Mouse (Mus musculus): ENCODE results near the gene Cenph.
A peak's percentile ranks its signal among the peaks of the same experiment; 100 is the strongest.
"Not testable (repeated sequence)": the region's sequence is repeated elsewhere in the genome, so short reads cannot be mapped to it uniquely, and the experiment has no call there.

Cenph gene

DNA sequence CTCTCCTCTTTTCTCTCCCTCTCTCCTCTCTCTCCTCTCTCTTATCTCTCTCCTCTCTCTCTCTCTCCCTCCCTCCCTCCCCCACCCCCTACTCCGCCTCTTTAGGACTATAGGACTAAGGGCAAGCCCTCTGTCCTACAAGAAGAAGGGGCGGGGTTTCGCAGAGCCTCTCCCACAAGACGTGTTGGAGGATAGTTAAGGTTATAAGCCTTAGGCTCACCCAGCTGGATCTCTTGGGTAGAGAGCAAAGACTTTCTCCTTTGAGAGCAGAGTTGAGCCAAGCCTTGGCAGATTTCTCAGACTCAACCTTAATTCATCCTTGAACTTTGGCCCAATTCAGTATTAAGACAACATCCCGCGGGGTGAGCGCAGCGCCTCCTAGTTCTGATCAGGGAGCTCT, 27.1 kb downstream of the Cenph start:
- DNase-seq (ENCODE audit: low read depth in 2 of 2, low spot score in 2 of 2) = no peak

DNA sequence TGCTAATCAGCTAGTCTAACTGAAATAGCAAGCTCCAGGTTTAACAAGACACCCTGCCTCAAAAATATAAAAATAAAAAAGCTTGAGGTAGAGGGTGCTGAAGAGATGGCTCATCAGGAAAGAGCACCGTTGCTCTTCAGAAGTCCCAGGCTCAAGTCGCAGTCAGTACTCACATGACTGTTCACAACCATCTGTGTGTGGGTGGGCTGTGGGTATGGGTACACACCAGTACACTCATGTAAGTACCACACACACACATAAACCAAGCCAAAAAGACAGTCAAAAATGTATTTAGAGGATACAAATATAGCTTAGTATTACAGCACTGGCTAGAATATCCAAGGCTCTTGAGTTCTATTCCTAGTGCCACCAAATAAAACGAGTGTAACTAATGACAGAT, 29.6 kb downstream of the Cenph start:
- DNase-seq (ENCODE audit: low read depth in 2 of 2, low spot score in 2 of 2) = no peak

DNA sequence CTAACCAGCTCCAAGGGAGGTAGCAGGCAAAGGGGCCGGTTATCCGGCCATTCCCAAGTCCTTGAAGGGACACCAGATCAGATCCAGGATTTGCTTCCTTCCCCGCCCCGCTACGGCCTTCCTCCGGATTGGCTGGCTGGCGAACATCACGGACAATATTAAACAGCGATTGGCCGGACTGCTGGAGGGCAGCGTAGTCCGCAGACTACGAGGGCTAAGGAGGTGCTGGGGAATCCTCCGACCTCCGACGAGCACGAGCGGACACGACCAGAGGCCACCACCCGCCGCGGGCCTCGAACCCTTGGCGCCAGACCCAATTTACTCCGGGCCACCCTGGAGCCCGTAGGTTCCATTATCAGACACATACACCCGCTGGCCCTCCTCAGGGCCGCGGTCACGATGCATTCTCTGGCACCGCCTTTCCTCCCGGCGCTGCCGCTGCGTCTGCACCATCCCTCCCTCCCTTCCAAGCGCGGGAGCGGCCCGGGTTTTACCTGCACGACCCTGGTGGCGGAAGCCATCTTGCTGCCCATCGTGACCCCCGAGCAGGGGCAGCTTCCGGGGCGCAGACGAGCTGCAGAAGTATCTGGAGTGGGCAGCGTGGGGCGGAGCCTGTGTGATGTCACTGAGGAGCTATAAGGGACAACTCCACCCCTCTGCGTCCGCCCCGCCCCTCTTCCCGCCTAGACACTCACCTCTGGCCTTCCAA, 31.5 kb downstream of the Cenph start, which contains the start of gene Mrps36:
Mrps36 (minus strand) TSS at position 624 of the 709 bp plus-strand sequence.
- DNase-seq (ENCODE audit: low read depth in 2 of 2, low spot score in 2 of 2) = peak; percentile 74 to 81

DNA sequence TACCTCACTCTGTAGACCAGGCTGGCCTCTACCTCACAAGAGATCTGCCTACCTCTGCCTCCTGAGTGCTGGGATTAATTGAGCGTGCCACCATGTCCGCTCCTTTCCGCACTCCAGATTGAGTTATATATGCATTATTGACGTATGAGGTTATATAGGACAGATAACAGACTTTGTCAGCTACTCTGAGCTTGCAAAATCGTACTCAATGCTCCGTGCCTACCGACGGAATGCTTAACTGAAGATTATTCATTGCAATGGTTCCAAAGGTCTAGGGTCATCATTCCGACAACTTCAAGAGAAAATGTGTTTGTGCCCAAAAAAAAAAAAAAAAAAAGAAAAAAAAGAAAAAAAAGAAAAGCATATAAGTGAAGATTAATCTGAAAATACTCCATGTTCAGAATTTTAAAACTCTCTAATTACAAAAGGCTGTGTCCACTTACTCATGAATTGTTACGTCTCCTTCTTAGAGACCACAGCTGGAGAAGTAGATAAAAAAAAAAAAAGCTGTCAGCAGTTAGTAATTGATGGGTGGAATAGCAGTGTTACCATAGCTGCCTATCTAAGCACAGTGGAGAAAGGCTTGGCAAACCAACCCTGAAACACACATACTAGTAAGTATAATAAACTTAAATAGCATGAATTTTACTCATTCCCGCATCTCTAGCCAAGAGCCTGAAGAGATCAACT, 32.2 kb downstream of the Cenph start:
- DNase-seq (ENCODE audit: low read depth in 2 of 2, low spot score in 2 of 2) = no peak

DNA sequence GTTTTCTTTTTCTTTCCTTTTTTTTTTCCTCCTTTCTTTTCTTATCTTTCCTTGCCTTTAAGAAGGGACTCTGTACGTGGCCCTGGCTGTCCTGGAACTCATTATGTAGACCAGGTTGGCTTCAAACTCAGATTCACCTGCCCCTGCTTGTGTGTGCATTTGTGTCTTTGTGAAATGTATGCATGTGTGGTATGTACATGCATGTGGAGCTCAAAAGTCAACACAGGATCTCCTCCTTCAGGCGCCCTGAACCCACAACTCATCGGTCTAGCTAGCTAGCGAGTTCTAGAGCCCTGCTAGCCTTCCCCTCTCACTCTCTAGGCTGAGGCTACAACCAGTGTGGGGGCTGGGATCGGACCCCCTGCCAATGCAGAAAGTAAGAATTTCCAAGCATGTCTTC, 32.9 kb downstream of the Cenph start:
- DNase-seq (ENCODE audit: low read depth in 2 of 2, low spot score in 2 of 2) = no peak

DNA sequence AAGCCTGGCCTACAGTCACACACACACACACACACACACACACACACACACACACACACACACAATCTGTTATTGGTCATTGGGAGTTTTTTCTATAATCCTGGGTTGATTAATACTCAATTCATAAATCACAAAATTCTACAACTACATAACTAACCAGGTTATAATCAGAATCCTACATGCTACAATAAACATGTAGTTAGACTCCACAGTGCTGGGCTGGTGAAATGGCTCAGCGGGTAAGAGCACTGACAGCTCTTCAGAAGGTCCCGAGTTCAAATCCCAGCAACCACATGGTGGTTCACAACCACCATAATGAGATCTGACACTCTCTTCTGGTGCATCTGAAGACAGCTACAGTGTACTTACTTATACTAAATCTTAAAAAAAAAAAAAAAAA, 42.9 kb downstream of the Cenph start:
- no peak for DNase-seq (ENCODE audit: low read depth in 2 of 2, low spot score in 2 of 2)

DNA sequence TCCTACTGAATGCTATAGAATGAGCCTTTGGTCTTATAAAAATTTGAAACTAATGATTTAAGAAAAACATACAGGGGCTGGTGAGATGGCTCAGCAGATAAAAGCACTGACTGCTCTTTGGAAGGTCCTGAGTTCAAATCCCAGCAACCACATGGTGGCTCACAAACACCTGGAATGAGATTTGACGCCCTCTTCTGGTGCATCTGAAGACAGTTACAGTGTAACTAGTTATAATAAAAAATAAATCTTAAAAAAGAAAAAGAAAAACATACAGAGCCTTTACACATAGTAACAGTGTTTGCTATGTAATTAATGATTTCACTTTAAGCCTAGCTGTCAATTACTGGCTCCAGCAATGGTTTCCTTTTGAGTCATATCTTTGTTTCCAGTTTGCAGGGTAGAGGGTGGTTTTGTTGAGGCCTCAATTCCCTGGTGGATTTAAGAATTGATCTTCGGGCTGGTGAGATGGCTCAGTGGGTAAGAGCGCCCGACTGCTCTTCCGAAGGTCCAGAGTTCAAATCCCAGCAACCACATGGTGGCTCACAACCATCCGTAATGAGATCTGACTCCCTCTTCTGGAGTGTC, 44.1 kb downstream of the Cenph start:
- not testable (repeated sequence) for DNase-seq (ENCODE audit: low read depth in 2 of 2, low spot score in 2 of 2)

DNA sequence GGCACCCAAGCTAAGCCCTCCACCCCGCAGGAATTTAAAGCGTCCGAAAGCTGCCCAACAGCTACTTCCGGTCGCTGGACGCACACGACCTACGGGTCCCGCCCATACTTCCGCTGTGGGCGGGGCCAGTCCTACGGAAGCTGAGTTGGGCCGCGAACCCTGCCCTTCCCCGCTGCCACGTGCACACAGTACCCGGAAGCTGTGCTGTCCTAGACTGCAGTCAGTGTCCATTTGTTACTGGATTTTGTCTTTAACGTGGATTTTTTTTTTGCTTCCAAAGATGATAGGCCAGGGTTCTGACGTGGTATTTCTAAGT, 44.9 kb downstream of the Cenph start, which contains the start of gene Cdk7:
Cdk7 (minus strand) TSS at position 79 of the 316 bp plus-strand sequence.
- DNase-seq (ENCODE audit: low read depth in 2 of 2, low spot score in 2 of 2) = peak; percentile 80

DNA sequence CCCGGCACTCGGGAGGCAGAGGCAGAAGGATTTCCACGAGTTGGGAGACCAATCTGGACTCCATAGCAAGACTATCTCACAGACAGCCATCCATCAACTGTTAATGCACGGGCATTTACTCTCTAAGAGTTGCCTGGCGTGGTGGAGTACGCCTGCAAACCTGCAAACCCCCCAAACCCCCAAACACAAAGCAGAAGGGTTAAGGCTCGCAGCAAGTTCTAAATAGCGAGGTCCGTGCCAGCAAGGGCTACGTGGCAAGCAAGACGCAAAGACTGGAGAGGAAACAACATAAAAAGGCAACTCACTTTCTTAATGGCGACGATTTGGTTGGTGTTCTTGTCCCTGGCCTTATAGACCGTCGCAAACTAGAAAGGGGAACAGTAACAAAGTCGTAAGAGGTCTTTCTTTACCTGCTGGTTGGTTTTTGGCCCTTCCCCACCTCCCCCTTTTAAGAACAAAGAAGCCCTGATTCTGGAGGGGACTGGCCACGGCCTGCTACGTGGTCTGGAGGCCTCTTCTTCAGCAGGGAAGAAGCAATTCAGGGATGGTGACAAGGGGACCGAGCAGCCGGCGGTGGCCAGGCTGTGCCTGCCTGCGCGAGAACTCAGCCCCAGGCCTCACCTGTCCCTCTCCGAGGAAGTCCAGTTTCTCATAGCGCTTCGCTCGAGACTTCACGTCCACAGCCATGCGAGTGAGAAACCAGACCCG, 45.4 kb downstream of the Cenph start:
- peak in 1 of 2 experiments; percentile 3 for DNase-seq (ENCODE audit: low read depth in 2 of 2, low spot score in 2 of 2)

DNA sequence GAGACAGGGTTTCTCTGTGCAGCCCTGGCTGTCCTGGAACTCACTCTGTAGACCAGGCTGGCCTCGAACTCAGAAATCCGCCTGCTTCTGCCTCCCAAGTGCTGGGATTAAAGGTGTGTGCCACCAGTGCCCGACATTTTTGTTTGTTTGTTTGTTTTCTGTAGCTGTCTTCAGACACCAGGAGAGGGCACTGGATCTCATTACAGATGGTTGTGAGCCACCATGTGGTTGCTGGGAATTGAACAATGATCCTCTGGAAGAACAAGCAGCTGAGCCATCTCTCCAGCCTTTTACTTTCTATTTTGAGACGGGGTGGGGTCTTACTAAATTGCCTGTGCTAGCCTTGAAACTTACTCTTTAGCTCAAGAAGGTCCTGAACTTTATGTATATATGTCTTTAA, 47.2 kb downstream of the Cenph start:
- not testable (repeated sequence) for DNase-seq (ENCODE audit: low read depth in 2 of 2, low spot score in 2 of 2)

DNA sequence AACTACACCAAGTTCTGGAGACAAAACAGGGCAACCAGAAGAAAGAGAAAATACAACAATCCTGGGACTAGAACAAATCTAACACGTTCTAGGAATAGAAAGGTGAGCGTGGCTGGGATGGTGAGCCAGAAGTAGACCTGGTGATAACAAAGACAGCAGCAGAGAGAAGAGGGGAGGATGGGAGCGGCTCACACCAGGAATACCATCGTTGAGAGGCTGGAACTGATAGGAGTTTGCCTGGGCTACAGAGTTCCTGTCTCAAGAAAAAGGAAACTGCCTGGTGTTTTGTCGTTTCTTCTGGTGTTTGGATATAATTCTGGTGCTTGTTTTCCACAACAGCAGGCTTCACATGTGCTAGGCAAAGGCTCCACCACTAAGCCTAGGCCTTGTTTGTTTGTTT, 47.6 kb downstream of the Cenph start:
- DNase-seq (ENCODE audit: low read depth in 2 of 2, low spot score in 2 of 2) = no peak

DNA sequence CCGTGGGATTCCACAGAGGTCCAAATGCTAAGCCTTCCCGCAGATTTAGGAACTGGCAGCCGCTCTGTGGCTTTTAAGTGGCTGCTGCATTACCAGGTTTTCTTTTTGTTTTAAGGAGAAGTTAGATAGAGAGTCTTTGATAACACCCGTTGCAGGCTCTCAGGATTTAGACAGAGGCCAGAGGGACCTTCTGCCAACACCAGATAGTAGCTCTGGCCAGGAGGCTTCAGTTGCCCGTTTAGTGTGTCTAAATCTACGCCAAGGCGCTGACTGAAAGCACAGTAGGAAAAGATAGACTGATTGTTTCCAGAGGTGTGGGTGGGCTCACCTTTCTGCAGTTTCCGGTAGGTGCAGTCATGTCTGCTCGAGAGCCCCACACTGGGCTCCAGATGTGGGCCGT, 50.5 kb downstream of the Cenph start:
- DNase-seq (ENCODE audit: low read depth in 2 of 2, low spot score in 2 of 2) = no peak

DNA sequence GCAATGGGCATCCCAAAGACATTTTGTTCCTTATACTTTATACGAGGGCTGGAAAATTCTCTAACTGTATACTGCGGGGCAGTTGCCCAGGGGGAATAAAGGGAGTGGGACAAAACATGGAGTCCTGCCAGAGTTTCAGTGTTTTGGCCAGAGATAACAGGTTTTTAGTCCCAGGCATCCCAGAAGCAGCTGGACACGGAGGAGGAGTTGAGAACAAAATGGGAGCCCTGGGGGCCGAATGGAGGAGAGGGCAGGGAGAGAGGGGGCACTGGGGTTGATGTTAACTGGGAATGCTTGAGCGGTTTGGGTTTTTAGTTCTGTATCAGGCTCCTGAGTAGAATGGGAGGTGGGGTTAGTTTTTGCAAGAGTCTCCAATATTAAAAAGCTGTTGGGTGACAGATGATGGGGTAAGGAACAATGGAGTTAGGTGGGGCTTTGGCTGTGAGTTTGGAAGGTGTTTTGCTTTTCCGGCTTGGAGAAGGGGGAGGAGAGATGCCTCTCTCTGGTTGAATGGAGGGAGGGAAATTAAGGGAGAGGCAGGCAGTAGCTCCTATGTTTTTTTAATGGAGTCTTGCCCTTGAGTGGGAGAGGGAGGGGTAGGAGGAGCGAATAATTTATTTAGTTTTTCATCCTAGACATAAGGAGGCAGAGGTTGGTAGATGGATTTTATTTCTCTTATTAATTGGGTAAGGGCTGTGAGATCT, 51.5 kb downstream of the Cenph start:
- DNase-seq (ENCODE audit: low read depth in 2 of 2, low spot score in 2 of 2) = no peak

DNA sequence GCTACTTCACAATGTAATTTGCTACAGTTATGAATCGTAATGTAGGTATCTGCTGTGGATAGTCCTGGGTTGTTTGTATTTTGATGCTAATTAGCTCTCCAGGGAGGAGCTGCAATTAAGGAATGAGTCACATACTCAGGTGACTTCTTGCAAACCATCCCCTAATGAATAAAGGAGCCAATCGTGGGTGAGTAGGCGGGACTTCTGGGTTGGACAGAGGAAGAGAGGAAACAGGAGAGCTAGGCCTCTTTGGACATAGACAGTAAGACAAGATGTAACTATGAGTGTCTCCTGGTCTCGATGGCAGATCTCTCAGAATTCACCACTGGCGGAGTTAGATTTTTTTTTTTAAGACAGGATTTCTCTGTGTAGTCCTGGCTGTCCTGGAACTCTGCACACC, 54.0 kb downstream of the Cenph start:
- DNase-seq (ENCODE audit: low read depth in 2 of 2, low spot score in 2 of 2) = no peak

DNA sequence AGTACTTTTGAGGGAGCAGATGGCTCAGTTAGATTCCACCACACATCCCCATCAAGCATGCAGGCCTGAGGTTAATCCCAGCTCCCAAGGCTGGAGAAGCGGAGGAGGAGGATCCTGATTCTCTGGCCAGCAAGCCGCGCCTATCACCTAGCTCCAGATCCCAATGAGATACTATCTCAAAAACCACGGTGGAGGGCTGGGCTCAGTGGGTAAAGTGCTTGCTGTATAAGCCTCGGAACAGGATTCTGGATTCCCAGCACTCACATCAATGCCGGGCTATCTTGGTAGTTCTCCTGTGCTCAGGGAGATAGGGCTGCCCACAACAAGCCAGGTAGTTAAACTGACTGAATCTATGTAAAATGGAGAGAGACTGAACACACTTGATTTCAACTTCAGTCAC, 60.2 kb downstream of the Cenph start:
- no peak for DNase-seq (ENCODE audit: low read depth in 2 of 2, low spot score in 2 of 2)

All from CD8-positive naive resting alpha-beta T cell, adult 2 months (primary cell).